Mouse (Mus musculus): ENCODE measurements around the gene Dennd6b.

DNA sequence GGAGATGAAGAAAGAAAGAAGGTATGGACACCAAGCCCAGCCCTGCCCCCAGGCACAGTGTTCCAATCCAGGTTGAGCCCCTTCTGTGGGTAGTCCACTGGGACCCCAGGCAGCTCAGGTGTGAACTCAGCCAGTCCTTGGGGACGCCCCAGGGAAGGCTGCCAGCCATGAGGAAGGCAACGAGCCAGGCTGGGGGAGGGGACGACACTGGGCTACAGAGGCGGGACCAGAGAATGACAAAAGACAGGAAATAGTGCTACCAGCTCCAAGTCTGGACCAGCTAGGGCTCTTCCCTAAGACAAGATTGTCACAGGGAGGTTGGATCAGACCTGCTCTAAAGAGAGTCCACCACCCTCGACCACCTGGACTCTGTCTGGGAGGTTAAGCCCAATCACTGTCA, 19.2 kb downstream of the Dennd6b start:
- TF ChIP-seq POLR2A (IDR thresholded peaks at IDR 0.05; ENCODE audit: extremely low read depth, insufficient read depth, low read length) (no peak), CTCF (IDR thresholded peaks at IDR 0.05; ENCODE audit: extremely low read depth, insufficient read depth, low read length) (no peak)
